Mouse (Mus musculus): ENCODE results near the gene Pnmal1. TPM values are rescaled to one million over a fixed set of nuclear protein-coding genes. Genes with fewer than 3 reads are reported as not detected.
A peak's percentile ranks its signal among the peaks of the same experiment; 100 is the strongest.

Gene Pnmal1
- not detected in 2 replicates for total RNA-seq (2017)

DNA sequence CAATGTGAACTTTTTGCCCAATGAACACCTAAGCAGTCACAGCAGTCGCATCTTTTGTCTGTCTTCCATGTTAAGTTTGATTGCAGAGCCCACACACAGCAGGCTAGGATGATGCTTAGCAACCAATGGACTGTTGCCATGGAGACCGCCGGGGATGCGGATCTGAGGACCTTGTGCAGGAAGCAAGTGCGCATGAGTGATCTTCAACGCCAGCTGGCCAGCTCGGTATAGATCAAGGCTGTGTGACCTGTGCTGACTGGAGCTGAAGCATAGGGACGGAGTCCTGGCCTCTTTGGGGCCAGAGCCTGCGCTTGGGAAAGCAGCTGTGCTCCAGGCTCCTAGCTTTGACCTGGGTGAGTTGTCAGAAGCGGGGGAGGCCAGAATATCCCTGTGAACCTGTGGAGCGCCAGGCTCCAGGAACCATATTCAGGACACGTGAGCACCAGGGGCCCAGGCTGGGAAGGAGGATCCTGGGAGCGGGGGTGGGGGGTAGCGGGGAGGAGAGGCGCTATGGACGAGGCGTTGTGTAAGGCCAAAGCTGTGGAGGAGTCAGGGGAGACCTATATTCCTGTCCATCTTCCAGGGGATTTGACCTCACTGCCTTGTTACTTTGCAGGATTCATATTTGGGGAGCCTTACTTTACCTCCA is at the start of gene Pnmal1:
TSS of gene Pnmal1 (plus strand) at position 141 of the 649 bp plus-strand sequence.
- no peak for ATAC-seq (replicated peaks in 1 of 2; ENCODE audit: insufficient read depth in 1 of 2, low FRiP score in 2 of 2, low TSS enrichment in 1 of 2, low read depth in 1 of 2, poor library complexity in 2 of 2, severe bottlenecking in 2 of 2)

DNA sequence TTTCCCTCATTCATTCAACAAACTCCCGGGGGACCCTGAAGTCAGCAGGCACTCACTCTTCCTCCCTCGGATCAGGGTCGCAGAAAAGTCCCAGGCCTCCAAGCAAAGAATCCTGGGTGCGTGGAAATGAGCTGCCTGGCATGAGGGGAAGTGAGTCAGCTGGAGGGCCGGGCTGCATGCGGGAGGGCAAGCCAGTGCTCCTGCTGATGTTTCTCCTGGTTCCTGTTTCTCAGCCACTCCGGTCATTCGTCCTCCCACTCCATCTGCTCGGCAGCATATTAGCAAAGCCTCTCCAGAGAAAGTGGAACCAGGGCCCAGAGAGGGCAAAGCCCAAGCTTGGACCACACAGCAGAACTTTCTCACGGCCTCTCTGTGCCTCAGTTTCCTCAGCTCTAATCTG is 49.6 kb upstream of the Pnmal1 start:
- ATAC-seq (replicated peaks in 1 of 2; ENCODE audit: insufficient read depth in 1 of 2, low FRiP score in 2 of 2, low TSS enrichment in 1 of 2, low read depth in 1 of 2, poor library complexity in 2 of 2, severe bottlenecking in 2 of 2): peak; percentile 48 to 61

DNA sequence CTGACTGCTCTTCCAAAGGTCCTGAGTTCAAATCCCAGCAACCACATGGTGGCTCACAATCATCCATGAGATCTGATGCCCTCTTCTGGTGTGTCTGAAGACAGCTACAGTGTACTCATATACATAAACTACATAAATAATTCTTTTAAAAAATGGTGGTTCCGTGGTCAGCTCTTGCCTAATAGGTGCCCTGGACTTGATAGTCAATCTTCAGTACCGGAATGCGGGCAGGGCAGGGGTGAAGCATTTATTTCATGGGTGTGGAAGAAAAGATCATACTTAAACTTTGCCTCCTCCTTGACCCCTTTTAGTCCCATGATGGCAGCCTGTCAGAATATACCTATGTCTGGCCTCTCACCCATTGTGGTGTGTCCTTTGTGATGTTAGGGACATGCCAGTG is 47.6 kb upstream of the Pnmal1 start:
- ATAC-seq (replicated peaks in 1 of 2; ENCODE audit: insufficient read depth in 1 of 2, low FRiP score in 2 of 2, low TSS enrichment in 1 of 2, low read depth in 1 of 2, poor library complexity in 2 of 2, severe bottlenecking in 2 of 2): no peak

DNA sequence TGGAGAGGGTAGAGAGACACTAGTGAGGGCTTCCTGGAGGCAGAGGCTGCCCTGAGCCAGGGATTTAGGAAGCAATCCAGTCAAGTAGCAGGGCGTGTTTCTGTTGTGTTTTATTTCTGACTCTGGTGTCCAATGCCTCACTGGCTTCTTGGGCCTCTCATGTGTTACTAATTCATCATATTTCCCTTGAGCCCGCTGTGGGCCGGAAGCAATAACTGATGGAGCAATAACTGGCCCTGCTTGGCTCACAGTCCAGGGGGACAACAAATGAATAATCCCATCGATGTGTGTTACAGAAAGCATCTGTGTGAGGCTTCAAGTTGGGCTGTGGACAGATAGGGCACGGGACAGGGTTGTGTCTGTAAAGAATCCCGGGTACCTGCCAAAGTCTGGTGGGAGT is 47.1 kb upstream of the Pnmal1 start:
- no peak for ATAC-seq (replicated peaks in 1 of 2; ENCODE audit: insufficient read depth in 1 of 2, low FRiP score in 2 of 2, low TSS enrichment in 1 of 2, low read depth in 1 of 2, poor library complexity in 2 of 2, severe bottlenecking in 2 of 2)

DNA sequence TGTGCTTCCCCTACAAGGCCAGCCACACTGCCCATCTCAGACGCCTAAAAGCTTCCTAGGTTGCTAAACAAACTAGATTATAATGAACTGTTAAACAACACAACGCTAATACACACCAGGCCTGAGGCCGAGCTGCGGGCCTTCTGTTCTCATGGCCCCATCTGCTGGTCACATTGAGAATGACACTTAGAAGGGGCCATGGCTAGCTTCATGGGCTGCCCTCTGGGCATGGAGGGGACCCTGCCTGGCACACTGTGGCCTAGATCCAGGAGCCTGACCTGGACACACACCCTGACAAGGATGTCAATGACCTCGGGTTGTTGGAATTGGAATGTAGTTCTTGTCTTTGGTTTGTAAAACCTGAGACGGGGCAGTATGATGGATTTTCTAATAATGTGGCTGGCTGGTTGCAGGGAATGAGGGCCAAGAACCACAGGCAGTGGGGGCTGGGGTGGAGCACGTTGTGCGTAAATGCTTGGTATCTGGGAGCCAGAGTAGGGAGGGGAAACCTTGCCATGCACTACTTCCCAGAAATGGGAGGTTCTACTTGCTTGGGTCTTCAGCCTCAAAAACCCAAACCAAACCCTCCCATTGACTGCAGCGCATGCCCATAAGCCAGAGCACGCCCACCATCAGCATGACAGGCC is 45.5 kb upstream of the Pnmal1 start:
- ATAC-seq (replicated peaks in 1 of 2; ENCODE audit: insufficient read depth in 1 of 2, low FRiP score in 2 of 2, low TSS enrichment in 1 of 2, low read depth in 1 of 2, poor library complexity in 2 of 2, severe bottlenecking in 2 of 2): peak; percentile 74

DNA sequence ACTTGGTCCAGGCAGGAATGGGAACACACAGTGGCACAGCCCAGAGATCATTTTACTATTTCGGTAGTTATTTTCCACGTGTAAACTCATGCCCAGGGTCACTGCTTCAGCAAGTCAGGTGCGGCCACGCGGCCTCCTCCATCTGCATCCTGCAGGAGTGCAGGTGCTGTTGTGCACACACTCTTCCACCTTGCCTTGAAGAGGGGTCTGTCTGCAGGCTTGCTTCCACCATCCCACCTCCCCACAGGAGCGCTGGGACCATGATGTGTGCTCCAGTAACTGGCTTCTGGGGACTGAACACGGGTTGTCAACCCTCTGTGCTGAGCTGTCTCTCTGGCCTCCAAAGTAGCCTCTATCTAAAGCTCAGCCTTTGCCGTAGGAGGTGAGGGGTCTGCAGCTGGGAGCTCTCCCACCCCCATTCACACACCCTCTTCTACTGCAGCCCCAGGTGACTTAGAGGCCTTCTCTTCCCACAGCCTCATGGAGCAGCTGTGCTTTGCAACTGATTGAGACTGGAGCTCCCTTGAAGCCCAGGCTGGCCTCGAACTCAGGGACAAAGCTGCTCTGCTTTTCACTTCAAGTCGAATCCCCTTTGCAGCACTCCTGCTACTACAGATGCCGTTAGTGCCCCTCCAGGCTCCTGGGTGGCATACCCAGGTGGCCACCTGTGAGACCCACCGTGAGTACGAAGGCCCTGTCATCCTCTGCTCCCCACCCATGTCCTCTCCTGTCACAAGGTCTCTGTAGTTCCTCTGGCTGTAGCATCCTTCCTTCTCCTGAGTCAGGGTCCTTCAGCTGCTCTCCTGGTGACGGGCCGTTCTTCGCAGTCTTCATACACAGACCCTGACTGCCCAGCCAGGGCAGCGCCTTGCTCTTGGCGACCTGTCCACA is 44.8 kb upstream of the Pnmal1 start:
- ATAC-seq (replicated peaks in 1 of 2; ENCODE audit: insufficient read depth in 1 of 2, low FRiP score in 2 of 2, low TSS enrichment in 1 of 2, low read depth in 1 of 2, poor library complexity in 2 of 2, severe bottlenecking in 2 of 2): no peak

DNA sequence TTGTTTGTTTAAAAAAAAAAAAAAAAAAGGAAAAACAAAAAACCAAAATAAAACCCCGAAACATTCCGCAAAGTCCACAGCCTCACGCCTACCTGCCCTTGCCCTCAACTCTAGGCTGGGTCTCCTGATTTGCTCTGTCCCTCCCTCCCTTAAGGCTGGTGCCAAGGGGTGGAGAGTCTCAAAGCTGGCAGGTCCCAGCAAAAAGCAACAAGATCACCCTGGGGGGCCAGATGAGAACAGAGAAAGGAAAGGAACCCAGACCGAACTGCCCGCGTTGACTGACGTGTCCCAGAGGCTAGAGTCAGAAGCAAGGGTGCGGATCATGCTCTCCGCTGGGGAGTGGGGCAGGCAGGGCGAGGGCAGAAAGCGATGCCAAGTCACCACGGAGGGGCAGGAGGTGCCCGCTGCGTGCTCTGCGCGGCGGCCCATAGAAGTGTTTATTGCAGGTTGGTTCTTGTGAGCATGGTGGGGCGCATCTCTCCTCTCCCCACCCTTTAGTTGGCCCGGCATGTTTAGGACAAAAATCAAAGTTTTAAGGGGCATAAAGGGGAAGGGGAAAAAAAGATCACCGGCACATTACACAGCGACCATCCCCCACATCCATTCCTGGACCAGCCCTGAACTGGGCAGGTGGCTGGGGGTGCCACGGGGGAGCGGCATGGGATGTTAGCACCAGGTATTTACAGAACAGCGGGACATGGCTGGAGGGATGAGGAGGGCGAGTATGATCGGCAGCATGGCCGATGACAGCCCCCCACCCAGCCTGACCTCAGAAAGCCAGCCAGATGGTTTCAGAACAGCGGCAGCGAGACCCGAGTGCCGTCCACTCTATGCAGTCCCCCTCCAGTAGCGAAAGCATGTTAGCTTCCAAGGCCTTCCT is 43.8 kb upstream of the Pnmal1 start:
- no peak for ATAC-seq (replicated peaks in 1 of 2; ENCODE audit: insufficient read depth in 1 of 2, low FRiP score in 2 of 2, low TSS enrichment in 1 of 2, low read depth in 1 of 2, poor library complexity in 2 of 2, severe bottlenecking in 2 of 2)

DNA sequence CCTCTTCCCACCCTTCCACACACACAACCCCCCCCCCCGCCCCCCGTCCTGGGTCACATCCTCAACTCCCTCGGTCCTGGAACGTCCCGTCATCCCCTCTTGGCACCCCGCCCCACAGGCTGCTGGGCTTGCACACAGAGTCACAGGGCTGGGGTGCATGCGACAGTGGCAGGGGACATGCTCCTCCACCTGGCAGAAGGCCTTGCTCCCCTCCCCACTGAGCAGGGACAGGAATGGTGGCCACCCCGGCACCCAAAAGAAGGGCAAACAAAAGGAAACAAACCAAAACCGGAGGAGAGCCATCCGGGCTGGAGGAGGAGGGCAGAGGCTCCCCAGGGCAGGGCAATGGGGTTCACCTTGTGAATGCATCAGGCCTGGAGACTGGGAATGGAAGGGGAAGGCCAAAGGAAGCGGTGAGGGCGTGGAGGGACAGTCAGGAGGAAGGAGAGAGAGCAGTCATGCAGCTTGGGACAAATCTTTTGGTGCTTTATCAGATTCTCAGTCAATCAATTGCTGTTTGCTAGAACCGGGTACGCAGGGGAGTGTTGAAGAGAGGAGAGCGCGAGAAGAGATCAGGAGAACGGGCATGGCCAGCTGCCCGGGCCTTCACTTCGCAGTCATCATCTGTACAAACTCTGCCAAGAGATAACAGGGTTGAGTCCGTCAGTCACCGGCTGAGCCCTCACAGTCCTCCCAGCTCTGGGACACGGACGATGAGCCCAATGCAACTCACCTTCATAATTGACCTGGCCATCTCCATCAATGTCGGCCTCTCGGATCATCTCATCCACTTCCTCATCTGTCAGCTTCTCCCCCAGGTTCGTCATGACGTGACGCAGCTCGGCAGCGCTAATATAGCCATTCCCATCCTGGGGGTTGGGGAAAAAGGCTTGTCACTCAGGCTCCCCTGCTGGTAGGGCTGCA is 42.9 kb upstream of the Pnmal1 start:
- no peak for ATAC-seq (replicated peaks in 1 of 2; ENCODE audit: insufficient read depth in 1 of 2, low FRiP score in 2 of 2, low TSS enrichment in 1 of 2, low read depth in 1 of 2, poor library complexity in 2 of 2, severe bottlenecking in 2 of 2)

DNA sequence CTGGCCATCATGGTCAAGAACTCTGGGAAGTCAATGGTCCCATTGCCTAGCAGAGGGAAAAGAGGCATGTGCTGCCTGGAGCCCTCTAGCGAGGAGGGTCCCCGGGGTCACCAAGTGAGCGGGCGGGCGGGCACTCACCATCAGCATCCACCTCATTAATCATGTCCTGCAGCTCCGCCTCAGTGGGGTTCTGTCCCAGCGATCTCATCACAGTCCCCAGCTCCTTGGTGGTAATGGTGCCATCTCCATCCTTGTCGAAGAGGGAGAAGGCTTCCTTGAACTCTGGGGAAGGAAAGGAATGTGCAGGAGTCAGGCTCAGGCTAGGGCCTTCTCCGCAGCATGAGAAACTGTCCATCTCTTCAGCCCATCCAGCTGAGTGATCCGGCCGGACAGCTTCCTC is 42.0 kb upstream of the Pnmal1 start:
- no peak for ATAC-seq (replicated peaks in 1 of 2; ENCODE audit: insufficient read depth in 1 of 2, low FRiP score in 2 of 2, low TSS enrichment in 1 of 2, low read depth in 1 of 2, poor library complexity in 2 of 2, severe bottlenecking in 2 of 2)

DNA sequence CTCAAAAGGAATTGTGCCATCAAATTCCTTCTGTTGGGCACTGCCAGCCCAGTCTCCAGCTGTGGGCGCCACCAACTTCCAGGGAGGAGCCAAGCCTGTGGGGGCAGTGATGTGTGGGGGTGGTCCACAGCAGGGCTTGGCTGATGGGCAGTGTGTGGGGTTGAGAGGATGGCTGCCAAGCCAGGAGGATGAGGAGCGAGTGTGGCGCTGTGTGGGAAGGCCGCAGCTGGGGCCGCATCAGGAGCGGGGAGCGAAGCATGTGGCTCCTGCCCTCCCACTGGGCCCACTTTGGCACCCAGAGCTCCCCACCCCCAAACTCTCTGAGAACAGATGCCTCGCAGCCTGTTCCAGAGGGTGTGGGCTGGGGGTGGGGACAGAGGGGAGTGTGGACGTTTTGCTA is 41.5 kb upstream of the Pnmal1 start:
- ATAC-seq (replicated peaks in 1 of 2; ENCODE audit: insufficient read depth in 1 of 2, low FRiP score in 2 of 2, low TSS enrichment in 1 of 2, low read depth in 1 of 2, poor library complexity in 2 of 2, severe bottlenecking in 2 of 2): no peak

DNA sequence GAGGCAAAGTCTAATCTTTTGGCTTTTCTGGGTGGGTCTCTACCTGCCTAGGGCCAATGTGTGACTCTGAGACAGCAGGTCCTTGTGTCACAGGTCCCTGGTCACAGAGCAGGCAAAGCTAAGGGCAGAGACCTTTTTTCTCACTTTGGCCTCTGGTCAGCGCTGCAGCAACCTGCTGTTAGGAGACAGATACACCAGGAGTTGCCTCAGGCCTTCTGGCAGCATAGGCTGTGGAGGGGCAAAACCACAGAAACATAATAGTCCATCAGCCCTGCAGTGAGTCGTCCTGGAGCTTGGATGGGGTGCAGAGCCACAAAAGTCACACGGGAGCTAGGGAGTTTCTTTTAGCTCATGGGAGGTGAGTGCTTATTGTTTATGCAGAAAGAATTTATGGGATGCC is 40.8 kb upstream of the Pnmal1 start:
- no peak for ATAC-seq (replicated peaks in 1 of 2; ENCODE audit: insufficient read depth in 1 of 2, low FRiP score in 2 of 2, low TSS enrichment in 1 of 2, low read depth in 1 of 2, poor library complexity in 2 of 2, severe bottlenecking in 2 of 2)

DNA sequence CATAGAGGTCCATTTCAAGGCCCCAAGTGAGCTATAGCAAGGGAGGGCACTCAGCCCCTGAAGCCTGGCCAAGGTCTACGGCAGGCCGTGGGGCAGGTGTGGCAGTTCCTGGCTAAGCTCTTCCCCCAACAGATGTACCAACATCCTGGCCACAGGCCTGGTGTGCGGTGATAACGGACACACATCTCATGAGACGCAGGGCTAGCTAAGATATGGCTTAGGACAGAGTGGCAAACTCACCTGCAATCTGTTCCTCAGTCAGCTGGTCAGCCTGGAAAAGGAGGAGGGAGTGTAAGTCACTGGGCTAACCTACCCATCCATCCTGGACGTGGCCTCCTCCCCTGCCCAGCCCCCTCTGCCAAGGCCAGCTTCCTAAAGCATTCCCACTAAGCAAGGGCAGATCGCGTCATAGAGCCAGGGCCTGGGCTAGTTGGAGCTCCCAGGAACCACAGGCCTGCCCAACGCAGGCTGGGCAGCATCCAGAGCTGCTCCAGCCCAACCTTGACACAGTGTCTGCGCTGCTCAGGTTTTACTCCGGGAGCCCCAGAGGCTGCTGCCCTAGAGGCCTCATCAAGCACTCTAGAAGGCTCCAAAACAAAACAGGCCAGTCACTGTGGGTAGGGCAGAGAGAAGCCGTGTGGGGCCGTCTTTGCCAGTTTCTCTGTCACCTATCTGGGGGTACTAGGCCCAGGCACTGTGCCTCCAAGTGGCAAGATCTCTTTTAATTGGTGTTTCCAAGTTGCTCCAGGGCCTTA is 39.9 kb upstream of the Pnmal1 start:
- no peak for ATAC-seq (replicated peaks in 1 of 2; ENCODE audit: insufficient read depth in 1 of 2, low FRiP score in 2 of 2, low TSS enrichment in 1 of 2, low read depth in 1 of 2, poor library complexity in 2 of 2, severe bottlenecking in 2 of 2)

DNA sequence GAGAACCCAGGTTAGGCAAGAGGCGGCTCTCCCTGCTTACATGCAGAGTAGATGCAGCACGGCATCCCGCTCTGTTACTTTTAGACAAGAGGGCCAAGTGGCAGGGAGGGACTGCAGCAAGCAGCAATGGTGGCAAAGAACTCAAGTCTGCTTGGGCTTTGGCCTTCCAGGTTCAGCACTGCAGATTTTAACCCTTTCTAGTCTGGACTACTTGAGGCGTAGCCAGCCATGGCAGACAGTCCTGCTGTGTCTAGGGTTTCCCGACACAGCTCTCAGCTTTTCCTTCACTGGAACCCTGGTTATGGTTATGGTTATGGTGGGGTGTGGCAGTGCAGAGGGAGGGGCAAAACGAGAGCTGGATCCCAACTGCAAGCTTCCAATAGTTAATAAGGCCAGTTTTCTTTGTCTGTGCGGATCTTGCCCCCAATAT is 39.3 kb upstream of the Pnmal1 start:
- no peak for ATAC-seq (replicated peaks in 1 of 2; ENCODE audit: insufficient read depth in 1 of 2, low FRiP score in 2 of 2, low TSS enrichment in 1 of 2, low read depth in 1 of 2, poor library complexity in 2 of 2, severe bottlenecking in 2 of 2)

DNA sequence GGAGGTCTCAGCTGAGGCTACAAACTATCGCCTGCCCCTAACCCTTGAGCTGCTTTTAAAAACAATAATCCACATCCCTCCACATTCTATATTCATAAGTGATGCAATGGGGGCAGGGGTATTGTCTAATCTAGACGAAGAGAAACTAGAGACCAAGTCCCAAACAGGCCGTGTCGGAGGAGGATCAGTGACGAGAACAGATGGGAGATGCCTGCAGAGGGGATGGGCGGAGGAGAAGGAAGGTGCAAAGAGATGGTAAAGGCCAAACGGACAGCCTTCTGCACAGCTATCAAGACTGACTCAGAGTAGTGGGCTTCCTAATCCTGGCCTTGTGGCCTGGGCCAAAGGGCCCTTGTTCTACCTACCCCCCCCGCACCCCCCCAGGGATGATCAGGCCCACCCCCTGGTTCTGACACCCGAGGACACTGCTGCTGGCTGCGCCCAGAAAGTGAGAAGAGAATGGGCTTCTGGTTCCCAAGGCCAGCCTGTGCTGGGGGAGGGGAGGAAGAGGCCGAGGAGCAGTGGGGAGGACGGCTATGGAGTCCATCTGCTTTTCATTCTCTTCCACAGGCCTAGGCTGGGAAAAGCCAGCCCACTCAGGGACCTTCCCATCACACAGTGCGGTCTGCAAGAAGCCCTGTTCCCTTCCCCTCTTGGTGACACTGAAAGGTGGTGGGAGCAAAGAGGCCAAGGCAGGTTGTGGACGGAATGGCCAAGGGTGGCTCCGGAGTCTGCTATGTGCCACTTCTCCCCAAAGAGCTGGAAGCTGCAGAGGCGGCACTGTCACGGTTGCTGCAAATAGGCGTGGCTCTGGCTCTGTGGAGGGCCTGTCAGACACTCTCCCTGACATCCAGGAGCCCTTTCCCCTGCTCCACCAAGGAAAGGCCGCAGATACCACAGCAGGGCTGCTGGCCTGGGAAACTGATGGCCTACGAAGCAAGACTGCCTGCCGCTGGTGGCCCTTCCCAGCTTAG is 38.4 kb upstream of the Pnmal1 start:
- ATAC-seq (replicated peaks in 1 of 2; ENCODE audit: insufficient read depth in 1 of 2, low FRiP score in 2 of 2, low TSS enrichment in 1 of 2, low read depth in 1 of 2, poor library complexity in 2 of 2, severe bottlenecking in 2 of 2): no peak

DNA sequence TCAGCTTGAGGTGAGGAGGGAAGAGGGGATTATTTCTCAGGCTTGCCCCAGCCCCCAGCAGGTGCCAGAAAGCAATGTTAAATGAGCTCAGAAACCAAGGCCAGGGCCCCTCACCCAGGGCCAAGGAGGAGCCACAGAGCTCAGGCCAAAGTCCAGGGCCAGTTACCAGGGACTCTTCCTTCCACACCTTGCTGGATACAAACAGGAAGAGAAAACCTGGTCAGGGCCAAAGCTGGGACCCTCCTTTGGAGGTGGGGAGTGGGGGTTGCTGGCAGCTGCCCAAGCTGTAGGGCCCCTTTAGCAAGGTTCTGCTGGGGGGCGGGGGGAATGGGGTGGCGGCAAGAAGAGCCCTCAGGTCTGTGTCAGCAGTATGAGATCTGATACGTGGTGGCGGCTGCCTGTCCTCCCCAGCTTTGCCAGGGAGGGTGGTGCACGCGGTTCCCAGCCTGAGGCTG is 37.6 kb upstream of the Pnmal1 start:
- no peak for ATAC-seq (replicated peaks in 1 of 2; ENCODE audit: insufficient read depth in 1 of 2, low FRiP score in 2 of 2, low TSS enrichment in 1 of 2, low read depth in 1 of 2, poor library complexity in 2 of 2, severe bottlenecking in 2 of 2)
